Mouse (Mus musculus) frontal cortex, postnatal 25 days (tissue): ENCODE measurements around the gene Rpn2.

Experiments
- DNase-seq, 2 experiments: peaks; one replicate each; pipeline ENCODE4 v3.0.0; 2022; ENCODE audit warnings: low spot score in 2 of 2

Gene Rpn2

GRCm38 (mm10) chr2:157309611-157310010, 30.8 kb downstream of the Rpn2 start:
- DNase-seq: no peak

- DNase-seq: no peak
These were observed 32.3 kb downstream of the Rpn2 start for GRCm38 (mm10) chr2:157310963-157311637.

GRCm38 (mm10) chr2:157313718-157314117, 34.9 kb downstream of the Rpn2 start:
- no peak for DNase-seq

- no peak for DNase-seq
These were observed 35.5 kb downstream of the Rpn2 start for GRCm38 (mm10) chr2:157314310-157314709.

GRCm38 (mm10) chr2:157315486-157315885, 36.7 kb downstream of the Rpn2 start:
- DNase-seq: no peak

- DNase-seq: no peak
These were observed 37.6 kb downstream of the Rpn2 start for GRCm38 (mm10) chr2:157316358-157316933.

GRCm38 (mm10) chr2:157317220-157317619, 38.4 kb downstream of the Rpn2 start:
- no peak for DNase-seq

GRCm38 (mm10) chr2:157320135-157320534, 41.3 kb downstream of the Rpn2 start:
- no peak for DNase-seq

GRCm38 (mm10) chr2:157320886-157321285, 42.1 kb downstream of the Rpn2 start:
- DNase-seq: no peak

GRCm38 (mm10) chr2:157322029-157322766, 43.4 kb downstream of the Rpn2 start:
- DNase-seq: no peak

- DNase-seq: no peak
These were observed 46.4 kb downstream of the Rpn2 start for GRCm38 (mm10) chr2:157325238-157325637.

- no peak for DNase-seq
These were observed 49.3 kb downstream of the Rpn2 start for GRCm38 (mm10) chr2:157328106-157328505.

GRCm38 (mm10) chr2:157328570-157328969, 49.8 kb downstream of the Rpn2 start:
- DNase-seq: no peak

GRCm38 (mm10) chr2:157332059-157332458, 53.2 kb downstream of the Rpn2 start:
- no peak for DNase-seq

- peak; percentile 51 to 61 for DNase-seq
These were observed 59.8 kb downstream of the Rpn2 start for GRCm38 (mm10) chr2:157338663-157339062.

GRCm38 (mm10) chr2:157339532-157339931, 60.7 kb downstream of the Rpn2 start:
- no peak for DNase-seq

- peak; percentile 28 to 29 for DNase-seq
These were observed 61.5 kb downstream of the Rpn2 start for GRCm38 (mm10) chr2:157340221-157340741.

- peak; percentile 61 to 69 for DNase-seq
These were observed 62.9 kb downstream of the Rpn2 start for GRCm38 (mm10) chr2:157341554-157342270.

GRCm38 (mm10) chr2:157342328-157342926, 63.6 kb downstream of the Rpn2 start:
- DNase-seq: no peak

- no peak for DNase-seq
These were observed 64.5 kb downstream of the Rpn2 start for GRCm38 (mm10) chr2:157343337-157343736.

- peak in 1 of 2 experiments; percentile 38 for DNase-seq
These were observed 68.7 kb downstream of the Rpn2 start, which contains the start of gene Ghrh for GRCm38 (mm10) chr2:157347361-157348159. Gene Ghrh (minus strand): TSS chr2:157347506.
